Mouse (Mus musculus) subcutaneous adipose tissue, adult 2 months (tissue): Measurements from ENCODE around the gene Med9. TPM values are rescaled to one million over a fixed set of nuclear protein-coding genes. Genes with fewer than 3 reads are reported as not detected.

Experiments used
- polyA plus RNA-seq: library from polyadenylated mRNA; depleted of rRNA; stranded (reverse); fragments of >200 nt; gene quantifications from 2 replicates; pipeline ENCODE4 v1.2.3, GENCODE M21; 2012; ENCODE audit warnings: low replicate concordance; rRNA removed

Med9 gene
- polyA plus RNA-seq: 36.9 and 37.2 TPM in 2 replicates

GRCm38 (mm10) chr11:59947752-59948400 is at the start of gene Med9:
Gene Med9, plus strand, starts transcription at chr11:59948206.

DNA sequence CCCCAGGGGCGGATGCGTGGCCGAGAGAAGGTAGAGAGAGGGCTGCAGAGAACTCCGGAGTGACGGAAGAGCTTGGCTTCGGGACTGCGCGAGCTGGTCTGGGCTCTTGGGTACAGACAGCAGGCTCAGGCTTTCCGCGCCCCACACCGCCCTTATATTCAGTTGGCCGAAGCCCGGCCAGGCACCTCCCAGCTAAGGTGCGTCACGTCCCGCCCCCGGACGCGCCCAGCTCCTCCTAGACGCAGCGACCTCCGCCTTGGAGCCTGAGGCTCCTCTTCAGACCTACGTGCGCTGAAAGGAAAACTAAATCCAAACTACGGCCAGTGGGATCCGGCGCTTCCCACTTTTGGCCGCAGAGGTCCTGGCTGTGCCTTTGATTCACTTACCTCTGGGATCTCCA is 16.8 kb downstream of the Med9 start, which contains the start of gene Rasd1:
Rasd1 (minus strand) TSS at position 127 of the 400 bp plus-strand sequence.

Other genes with a start within 250 kb of the Med9 start
- gene Pld6, start 160.6 kb upstream of the Med9 start, polyA plus RNA-seq: 2.3 and 3.1 TPM in 2 replicates
- 53.7 and 55.4 TPM in 2 replicates for gene Flcn, start 138.2 kb upstream of the Med9 start, polyA plus RNA-seq
- 40.0 and 45.4 TPM in 2 replicates for gene Nt5m, start 108.8 kb upstream of the Med9 start, polyA plus RNA-seq
- 30.1 and 38.2 TPM in 2 replicates for gene Cops3, start 108.4 kb upstream of the Med9 start, polyA plus RNA-seq
- gene Rasd1, start 16.7 kb downstream of the Med9 start, polyA plus RNA-seq: 53.5 and 78.9 TPM in 2 replicates
- gene Pemt, start 98.3 kb downstream of the Med9 start, polyA plus RNA-seq: 33.2 and 34.9 TPM in 2 replicates
- 24.6 and 75.4 TPM in 2 replicates for gene Rai1, start 156.8 kb downstream of the Med9 start, polyA plus RNA-seq